Mouse (Mus musculus) ES-Bruce4 (cell line): ENCODE results near the gene Lrrc28.

Experiments
- CTCF ChIP-seq: IDR thresholded peaks from one replicate; pipeline ENCODE4 v1.8.1; 2011; ENCODE audit warnings: low read depth, low read length
- EP300 ChIP-seq: IDR thresholded peaks from 2 replicates; pipeline ENCODE4 v1.6.1; 2011; ENCODE audit warnings: low read depth, low read length; ENCODE audit not compliant: insufficient read depth

- TF ChIP-seq CTCF (no peak), EP300 (no peak)
Observed at GRCm38 (mm10) chr7:67689793-67690192, 44.7 kb upstream of the Lrrc28 start.
